Mouse (Mus musculus): ENCODE results near the gene Lgalsl.

The Lgalsl gene

DNA sequence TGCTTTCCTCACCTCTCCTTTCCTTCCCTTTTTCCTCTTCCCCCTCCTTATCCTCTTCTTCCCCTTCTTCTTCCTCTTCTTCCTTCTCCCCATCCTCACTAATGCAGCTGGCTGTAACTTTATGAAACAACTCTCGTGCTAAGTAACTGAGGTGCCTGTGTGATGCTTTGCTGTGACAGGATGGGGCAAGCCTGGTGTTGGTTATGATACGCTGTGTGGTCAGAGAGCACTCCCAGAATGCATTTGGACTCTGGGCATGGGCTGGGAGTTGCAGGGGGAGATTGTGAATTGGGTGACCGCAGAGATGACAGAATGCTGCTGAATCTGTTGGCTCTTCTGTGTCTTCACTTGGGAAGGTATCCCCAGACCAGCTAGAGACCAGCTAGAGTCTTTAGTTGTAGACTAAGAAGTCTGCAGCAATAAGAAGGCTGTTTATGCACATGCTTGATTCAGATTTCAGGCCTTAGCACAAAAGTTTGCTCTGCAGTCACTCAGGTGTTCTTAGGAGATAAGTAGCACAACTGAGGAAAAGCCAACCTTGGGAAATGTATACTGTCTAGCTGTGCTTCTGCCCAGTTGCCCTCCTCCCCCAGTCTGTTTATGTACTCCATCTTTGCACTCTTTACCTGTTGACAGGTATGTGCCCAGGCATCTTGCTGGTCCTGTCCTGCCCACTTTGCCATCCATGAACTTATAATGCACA lies 51.8 kb downstream of the Lgalsl start:
- no peak for DNase-seq

- DNase-seq, result no peak
Observed at GRCm38 (mm10) chr11:20778298-20778697, 52.6 kb downstream of the Lgalsl start.

DNA sequence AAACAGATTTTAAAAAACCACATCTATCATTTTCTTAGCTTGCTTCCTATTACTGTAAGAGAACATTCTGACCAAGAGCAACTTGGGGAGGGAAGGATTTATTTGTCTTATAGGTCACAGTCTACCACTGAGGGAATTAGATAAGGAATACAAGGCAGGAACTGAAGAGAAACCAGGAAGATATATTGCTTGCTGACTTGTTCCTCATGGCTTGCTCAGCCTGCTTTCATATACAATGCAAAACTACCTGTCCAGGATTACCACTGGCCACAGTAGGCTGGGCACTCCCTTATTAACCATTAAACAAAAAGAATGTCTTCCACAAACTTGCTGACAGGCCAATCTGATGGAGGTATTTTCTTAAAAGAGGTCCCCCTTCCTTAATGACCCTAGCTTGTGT lies 54.2 kb downstream of the Lgalsl start:
- DNase-seq, result no peak

All from kidney, adult 18-20 months (tissue).